Mouse (Mus musculus) T-cell, adult 2 months (primary cell): ENCODE data around the gene Siah1a.
A peak's percentile ranks its signal among the peaks of the same experiment; 100 is the strongest.

ENCODE experiments used
- DNase-seq: peaks from one replicate; pipeline ENCODE4 v3.0.0; 2022; ENCODE audit warnings: low spot score

Gene Siah1a

GRCm38 (mm10) chr8:86744313-86745220 is 1.2 kb downstream of the Siah1a start:
- no peak for DNase-seq

- no peak for DNase-seq
These were observed 3.0 kb downstream of the Siah1a start for GRCm38 (mm10) chr8:86742605-86743345.

- DNase-seq, result no peak
These were observed 4.1 kb downstream of the Siah1a start for GRCm38 (mm10) chr8:86741627-86742026.

GRCm38 (mm10) chr8:86740899-86741298 is 4.8 kb downstream of the Siah1a start:
- no peak for DNase-seq

GRCm38 (mm10) chr8:86735446-86736111 is 10.2 kb downstream of the Siah1a start:
- peak; percentile 55 for DNase-seq

GRCm38 (mm10) chr8:86734954-86735353 is 10.8 kb downstream of the Siah1a start:
- no peak for DNase-seq

- no peak for DNase-seq
These were observed 11.6 kb downstream of the Siah1a start for GRCm38 (mm10) chr8:86734171-86734570.

- DNase-seq, result no peak
These were observed 14.9 kb downstream of the Siah1a start for GRCm38 (mm10) chr8:86730860-86731259.

GRCm38 (mm10) chr8:86730303-86730702 is 15.4 kb downstream of the Siah1a start:
- DNase-seq, result no peak

GRCm38 (mm10) chr8:86728224-86728950 is 17.3 kb downstream of the Siah1a start:
- DNase-seq, result peak; percentile 44

- no peak for DNase-seq
These were observed 18.8 kb downstream of the Siah1a start for GRCm38 (mm10) chr8:86726959-86727358.

- no peak for DNase-seq
These were observed 24.2 kb downstream of the Siah1a start for GRCm38 (mm10) chr8:86721490-86721889.

- peak; percentile 48 for DNase-seq
These were observed 24.8 kb downstream of the Siah1a start for GRCm38 (mm10) chr8:86720756-86721459.

GRCm38 (mm10) chr8:86719368-86719767 is 26.4 kb downstream of the Siah1a start:
- DNase-seq, result no peak

GRCm38 (mm10) chr8:86718332-86718994 is 27.3 kb downstream of the Siah1a start:
- no peak for DNase-seq

GRCm38 (mm10) chr8:86713407-86714188 is 32.1 kb downstream of the Siah1a start:
- no peak for DNase-seq

- DNase-seq, result no peak
These were observed 33.1 kb downstream of the Siah1a start for GRCm38 (mm10) chr8:86712594-86712993.

- DNase-seq, result peak; percentile 95
These were observed 37.9 kb downstream of the Siah1a start for GRCm38 (mm10) chr8:86707873-86708272.

GRCm38 (mm10) chr8:86706756-86707155 is 39.0 kb downstream of the Siah1a start:
- DNase-seq, result peak; percentile 52

GRCm38 (mm10) chr8:86705317-86705716 is 40.4 kb downstream of the Siah1a start:
- no peak for DNase-seq
